Mouse (Mus musculus): Measurements from ENCODE around the gene Tnrc18.
"Not testable (repeated sequence)": the region's sequence is repeated elsewhere in the genome, so short reads cannot be mapped to it uniquely, and the experiment has no call there.

The Tnrc18 gene

GRCm38 (mm10) chr5:142817524-142818434, at the start of gene Tnrc18:
TSS of gene Tnrc18 (minus strand) at chr5:142817662.
- DNase-seq (ENCODE audit: low read depth, low spot score): peak; percentile 99

- DNase-seq (ENCODE audit: low read depth, low spot score): no peak
Measured at GRCm38 (mm10) chr5:142857763-142858229, 40.3 kb upstream of the Tnrc18 start.

GRCm38 (mm10) chr5:142856408-142856807, 38.9 kb upstream of the Tnrc18 start:
- DNase-seq (ENCODE audit: low read depth, low spot score): peak; percentile 71

- DNase-seq (ENCODE audit: low read depth, low spot score): peak; percentile 94
Measured at GRCm38 (mm10) chr5:142854877-142855276, 37.4 kb upstream of the Tnrc18 start.

GRCm38 (mm10) chr5:142853585-142853984, 36.1 kb upstream of the Tnrc18 start:
- peak; percentile 57 for DNase-seq (ENCODE audit: low read depth, low spot score)

- peak; percentile 86 for DNase-seq (ENCODE audit: low read depth, low spot score)
Measured at GRCm38 (mm10) chr5:142851681-142852049, 34.2 kb upstream of the Tnrc18 start.

GRCm38 (mm10) chr5:142850916-142851680, 33.6 kb upstream of the Tnrc18 start:
- DNase-seq (ENCODE audit: low read depth, low spot score): no peak

GRCm38 (mm10) chr5:142850476-142850875, 33.0 kb upstream of the Tnrc18 start:
- no peak for DNase-seq (ENCODE audit: low read depth, low spot score)

- no peak for DNase-seq (ENCODE audit: low read depth, low spot score)
Measured at GRCm38 (mm10) chr5:142848911-142849310, 31.4 kb upstream of the Tnrc18 start.

GRCm38 (mm10) chr5:142848149-142848548, 30.7 kb upstream of the Tnrc18 start:
- DNase-seq (ENCODE audit: low read depth, low spot score): no peak

- peak; percentile 84 for DNase-seq (ENCODE audit: low read depth, low spot score)
Measured at GRCm38 (mm10) chr5:142844467-142844866, 27.0 kb upstream of the Tnrc18 start.

- peak; percentile 69 for DNase-seq (ENCODE audit: low read depth, low spot score)
Measured at GRCm38 (mm10) chr5:142842137-142842642, 24.7 kb upstream of the Tnrc18 start.

- no peak for DNase-seq (ENCODE audit: low read depth, low spot score)
Measured at GRCm38 (mm10) chr5:142841372-142842136, 24.1 kb upstream of the Tnrc18 start.

- not testable (repeated sequence) for DNase-seq (ENCODE audit: low read depth, low spot score)
Measured at GRCm38 (mm10) chr5:142837427-142837826, 20.0 kb upstream of the Tnrc18 start.

- no peak for DNase-seq (ENCODE audit: low read depth, low spot score)
Measured at GRCm38 (mm10) chr5:142836891-142837290, 19.4 kb upstream of the Tnrc18 start.

GRCm38 (mm10) chr5:142833646-142834438, 16.4 kb upstream of the Tnrc18 start:
- no peak for DNase-seq (ENCODE audit: low read depth, low spot score)

- DNase-seq (ENCODE audit: low read depth, low spot score): peak; percentile 70
Measured at GRCm38 (mm10) chr5:142826131-142826530, 8.7 kb upstream of the Tnrc18 start.

- DNase-seq (ENCODE audit: low read depth, low spot score): peak; percentile 74
Measured at GRCm38 (mm10) chr5:142825665-142826064, 8.2 kb upstream of the Tnrc18 start.

GRCm38 (mm10) chr5:142824091-142824490, 6.6 kb upstream of the Tnrc18 start:
- DNase-seq (ENCODE audit: low read depth, low spot score): no peak

Data from ZHBTc4 (cell line).